Mouse (Mus musculus) E14TG2a.4 (cell line): ENCODE results near the gene Gm17409.

Experiments
- CTCF ChIP-seq: conservative IDR thresholded peaks from 2 replicates; pipeline ENCODE4 v1.5.1; 2014; ENCODE audit warnings: low read length
- NANOG ChIP-seq: IDR thresholded peaks from 2 replicates; pipeline ENCODE4 v1.6.1; 2014; ENCODE audit warnings: borderline replicate concordance, low read length, mixed read lengths

- TF ChIP-seq CTCF = no peak
- no peak for TF ChIP-seq NANOG
Observed at GRCm38 (mm10) chr2:58516000-58516399, 46.1 kb downstream of the Gm17409 start.
